Mouse (Mus musculus) CH12.LX (cell line): ENCODE results near the gene Gtf3c5. TPM values are rescaled to one million over a fixed set of nuclear protein-coding genes. Genes with fewer than 3 reads are reported as not detected.

Source experiments
- DNase-seq: peaks from one replicate; pipeline ENCODE4 v3.0.0-alpha.2; 2013; ENCODE audit errors: extremely low read depth
- H3K27ac ChIP-seq: 2 replicates; pipeline ENCODE4 v1.5.1; 2012; ENCODE audit warnings: low read depth, mild to moderate bottlenecking, control low read depth, moderate library complexity; ENCODE audit not compliant: insufficient read depth
- H3K27me3 ChIP-seq: replicated peaks from 2 replicates; pipeline ENCODE3; 2012; ENCODE audit warnings: inconsistent platforms
- H3K36me3 ChIP-seq, 2 experiments: replicated peaks in 1 of 2; 2 replicates each; pipeline versions ENCODE3 to v1.6.1; 2012; ENCODE audit warnings: inconsistent platforms in 1 of 2, low read length in 1 of 2, mild to moderate bottlenecking in 1 of 2, mixed read lengths in 1 of 2, moderate library complexity in 1 of 2; ENCODE audit not compliant: control insufficient read depth in 1 of 2, insufficient read depth in 1 of 2
- H3K4me1 ChIP-seq, 2 experiments: 2 replicates each; pipeline ENCODE4 v1.6.1; 2012; ENCODE audit warnings: inconsistent platforms in 1 of 2, moderate library complexity in 1 of 2; ENCODE audit not compliant: insufficient read depth in 2 of 2, control insufficient read depth in 1 of 2
- H3K4me2 ChIP-seq: 2 replicates; pipeline ENCODE4 v1.6.1; 2012; ENCODE audit warnings: low read depth, mild to moderate bottlenecking, control low read depth; ENCODE audit not compliant: poor library complexity, insufficient read depth, severe bottlenecking
- H3K4me3 ChIP-seq, 3 experiments: fragments of 150-350 bp in 1 of 3; sonication (generic) in 1 of 3; replicated peaks in 1 of 3; 2 replicates each; pipeline versions ENCODE3 to v1.5.1; 2011 to 2012; ENCODE audit warnings: low read depth in 2 of 3, low read length in 2 of 3, mild to moderate bottlenecking in 2 of 3, moderate library complexity in 2 of 3, control low read depth in 1 of 3, improper control_type of control experiment in 1 of 3, inconsistent platforms in 1 of 3, mixed read lengths in 1 of 3; ENCODE audit not compliant: poor library complexity in 1 of 3
- H3K79me2 ChIP-seq: replicated peaks from 2 replicates; pipeline ENCODE4 v1.6.1; 2012; ENCODE audit warnings: mild to moderate bottlenecking, moderate library complexity; ENCODE audit not compliant: control insufficient read depth, poor library complexity, insufficient read depth, severe bottlenecking; ENCODE audit errors: extremely low read depth
- H3K9ac ChIP-seq: 2 replicates; pipeline ENCODE4 v1.6.1; 2012; ENCODE audit warnings: low read depth, mild to moderate bottlenecking, control low read depth, moderate library complexity; ENCODE audit not compliant: insufficient read depth
- H3K9me3 ChIP-seq: replicated peaks from 2 replicates; pipeline ENCODE3; 2012; ENCODE audit warnings: low read length, inconsistent platforms, mixed read lengths
- BHLHE40 ChIP-seq: IDR thresholded peaks from 2 replicates; pipeline ENCODE4 v1.6.1; 2011; ENCODE audit warnings: mild to moderate bottlenecking, low read depth, low read length, improper control_type of control experiment
- CTCF ChIP-seq, 2 experiments: IDR thresholded peaks in 1 of 2; conservative IDR thresholded peaks in 1 of 2; 2 replicates each; pipeline ENCODE4 v1.5.1; 2011 to 2012; ENCODE audit warnings: low read depth in 2 of 2, low read length in 2 of 2, improper control_type of control experiment in 1 of 2, inconsistent platforms in 1 of 2, mild to moderate bottlenecking in 1 of 2, moderate library complexity in 1 of 2
- E2F4 ChIP-seq: IDR thresholded peaks from 2 replicates; pipeline ENCODE4 v1.6.1; 2011; ENCODE audit warnings: low read depth, low read length, improper control_type of control experiment; ENCODE audit not compliant: insufficient replicate concordance
- ELF1 ChIP-seq: IDR thresholded peaks from 2 replicates; pipeline ENCODE4 v1.6.1; 2014; ENCODE audit warnings: low read depth, mild to moderate bottlenecking, inconsistent platforms, low read length, improper control_type of control experiment
- EP300 ChIP-seq: IDR thresholded peaks from 2 replicates; pipeline ENCODE4 v1.6.1; 2011; ENCODE audit warnings: low read length, improper control_type of control experiment
- ETS1 ChIP-seq: conservative IDR thresholded peaks from 2 replicates; pipeline ENCODE4 v1.6.1; 2012; ENCODE audit warnings: low read depth, mild to moderate bottlenecking, inconsistent platforms, low read length, improper control_type of control experiment, moderate library complexity
- GABPA ChIP-seq: IDR thresholded peaks from 2 replicates; pipeline ENCODE4 v1.6.1; 2012; ENCODE audit warnings: low read depth, low read length, improper control_type of control experiment, inconsistent platforms; ENCODE audit not compliant: insufficient replicate concordance
- HCFC1 ChIP-seq: IDR thresholded peaks from 2 replicates; pipeline ENCODE4 v1.6.1; 2012; ENCODE audit warnings: low read depth, mild to moderate bottlenecking, inconsistent platforms, low read length, improper control_type of control experiment
- JUND ChIP-seq: conservative IDR thresholded peaks from 2 replicates; pipeline ENCODE4 v1.6.1; 2011; ENCODE audit warnings: low read depth, low read length, improper control_type of control experiment
- KAT2A ChIP-seq: IDR thresholded peaks from 2 replicates; pipeline ENCODE4 v1.6.1; 2012; ENCODE audit warnings: low read length, improper control_type of control experiment, inconsistent platforms; ENCODE audit not compliant: insufficient replicate concordance
- MAFK ChIP-seq: IDR thresholded peaks from 2 replicates; pipeline ENCODE4 v1.6.1; 2011; ENCODE audit warnings: low read length, improper control_type of control experiment; ENCODE audit not compliant: insufficient replicate concordance
- MEF2A ChIP-seq: IDR thresholded peaks from 2 replicates; pipeline ENCODE4 v1.6.1; 2014; ENCODE audit warnings: low read depth, mild to moderate bottlenecking, inconsistent platforms, low read length, improper control_type of control experiment, borderline replicate concordance
- MXI1 ChIP-seq: IDR thresholded peaks from 2 replicates; pipeline ENCODE4 v1.6.1; 2011; ENCODE audit warnings: mild to moderate bottlenecking, low read depth, low read length, improper control_type of control experiment
- MYC ChIP-seq: IDR thresholded peaks from 2 replicates; pipeline ENCODE4 v1.6.1; 2011; ENCODE audit warnings: low read depth, mild to moderate bottlenecking, improper control_type of control experiment, low read length
- NELFE ChIP-seq: IDR thresholded peaks from 2 replicates; pipeline ENCODE4 v1.6.1; 2011; ENCODE audit warnings: low read depth, low read length, improper control_type of control experiment
- NRF1 ChIP-seq: IDR thresholded peaks from 2 replicates; pipeline ENCODE4 v1.6.1; 2014; ENCODE audit warnings: low read depth, mild to moderate bottlenecking, inconsistent platforms, low read length, improper control_type of control experiment, moderate library complexity
- PAX5 ChIP-seq: IDR thresholded peaks from 2 replicates; pipeline ENCODE4 v1.6.1; 2012; ENCODE audit warnings: low read length, inconsistent platforms, mixed read lengths
- POLR2A ChIP-seq: IDR thresholded peaks from 2 replicates; pipeline ENCODE4 v1.6.1; 2011; ENCODE audit warnings: low read depth, mild to moderate bottlenecking, improper control_type of control experiment, low read length
- POLR2AphosphoS2 ChIP-seq: IDR thresholded peaks from 2 replicates; pipeline ENCODE4 v1.6.1; 2011; ENCODE audit warnings: low read depth, low read length, improper control_type of control experiment
- RAD21 ChIP-seq: IDR thresholded peaks from 2 replicates; pipeline ENCODE4 v1.6.1; 2011; ENCODE audit warnings: low read depth, mild to moderate bottlenecking, low read length, improper control_type of control experiment, moderate library complexity
- RCOR1 ChIP-seq: conservative IDR thresholded peaks from 2 replicates; pipeline ENCODE4 v1.6.1; 2012; ENCODE audit warnings: low read depth, mild to moderate bottlenecking, inconsistent platforms, low read length, improper control_type of control experiment
- SIN3A ChIP-seq: IDR thresholded peaks from 2 replicates; pipeline ENCODE4 v1.6.1; 2012; ENCODE audit warnings: low read length, improper control_type of control experiment, inconsistent platforms
- SMC3 ChIP-seq: IDR thresholded peaks from 2 replicates; pipeline ENCODE4 v1.6.1; 2011; ENCODE audit warnings: low read depth, low read length, improper control_type of control experiment
- TCF12 ChIP-seq: IDR thresholded peaks from 2 replicates; pipeline ENCODE4 v1.6.1; 2014; ENCODE audit warnings: low read depth, mild to moderate bottlenecking, inconsistent platforms, low read length, improper control_type of control experiment
- ZKSCAN1 ChIP-seq: IDR thresholded peaks from 2 replicates; pipeline ENCODE4 v1.6.1; 2012; ENCODE audit warnings: low read depth, inconsistent platforms, low read length, improper control_type of control experiment, borderline replicate concordance
- dilution Hi-C: fragments of 300-500 bp; cut with MboI; formaldehyde crosslinking; loops from 2 replicates; pipeline ENCODE4 v1.14.3; 2020; ENCODE audit warnings: low sequenced_read_pairs; ENCODE audit not compliant: extremely low pct_unique_long_range_greater_than_20kb, extremely low pct_ligation_motif_present
- in situ Hi-C: fragments of 300-500 bp; cut with MboI; formaldehyde crosslinking; loops from 3 replicates; pipeline ENCODE4 v1.14.3; 2019; ENCODE audit warnings: low sequenced_read_pairs, low pct_ligation_motif_present, low pct_unique_long_range_greater_than_20kb, mixed read lengths
- polyA plus RNA-seq: library from polyadenylated mRNA; unstranded; fragments of >175 nt; gene quantifications from 2 replicates; pipeline ENCODE4 v1.2.1, GENCODE M21; 2012; ENCODE audit warnings: low read depth; ENCODE audit not compliant: insufficient read length
- total RNA-seq, 2 experiments: library from RNA; depleted of rRNA; stranded (reverse); fragments of 300-350 nt in 1 of 2; fragments of >200 nt in 1 of 2; gene quantifications; 2 replicates each; pipeline ENCODE4 v1.2.3; 2012 to 2014

Gtf3c5 gene
- total and polyA plus RNA-seq, 3 experiments: 8.6 to 27.4 (median 12.5) TPM

DNA sequence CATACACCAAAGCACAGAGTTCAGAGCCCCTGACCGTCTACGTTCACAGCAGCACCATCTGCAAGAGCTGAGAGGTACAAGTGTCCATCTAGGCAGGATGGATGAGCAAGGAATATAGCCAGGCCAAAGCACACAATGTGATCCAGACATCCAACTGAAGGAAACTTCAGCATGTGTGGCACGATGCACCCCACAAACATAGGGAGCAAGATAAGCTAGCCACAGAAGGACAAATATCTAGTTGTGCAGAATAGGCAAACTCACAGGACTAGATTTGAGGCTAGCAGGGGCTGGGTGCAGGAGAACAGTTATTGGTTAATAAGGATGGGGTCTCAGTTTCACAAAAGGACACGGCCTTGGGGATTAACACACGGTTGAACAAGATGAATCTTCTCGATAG is 35.8 kb upstream of the Gtf3c5 start:
- Histone ChIP-seq H3K9me3 (no peaks in the 10 kb centered on the region), H3K4me2 (no peak overlapping the region), H3K79me2 (no peaks in the 10 kb centered on the region), H3K4me1 (peaks cover 8 to 37% of the 10 kb centered on the region in 2 experiments; a peak in 2 of 4 replicates), H3K36me3 (no peaks in the 10 kb centered on the region), H3K9ac (no peak overlapping the region), H3K4me3 (no peak overlapping the region), H3K27me3 (peaks cover 43% of the 10 kb centered on the region), H3K27ac (no peak overlapping the region)
- dilution Hi-C loops: no loop called here
- TF ChIP-seq NRF1 (no peak), ELF1 (no peak), MYC (no peak), POLR2A (no peak), TCF12 (no peak), ZKSCAN1 (no peak), GABPA (no peak), PAX5 (no peak), RAD21 (no peak), SMC3 (no peak), CTCF (conservative IDR thresholded peaks at IDR 0.05 in 1 of 2, IDR thresholded peaks at IDR 0.05 in 1 of 2; ENCODE audit: low read depth in 2 of 2, low read length in 2 of 2) (no peak), POLR2AphosphoS2 (no peak), RCOR1 (no peak)
- in situ Hi-C loops: no loop called here
- DNase-seq: no peak

DNA sequence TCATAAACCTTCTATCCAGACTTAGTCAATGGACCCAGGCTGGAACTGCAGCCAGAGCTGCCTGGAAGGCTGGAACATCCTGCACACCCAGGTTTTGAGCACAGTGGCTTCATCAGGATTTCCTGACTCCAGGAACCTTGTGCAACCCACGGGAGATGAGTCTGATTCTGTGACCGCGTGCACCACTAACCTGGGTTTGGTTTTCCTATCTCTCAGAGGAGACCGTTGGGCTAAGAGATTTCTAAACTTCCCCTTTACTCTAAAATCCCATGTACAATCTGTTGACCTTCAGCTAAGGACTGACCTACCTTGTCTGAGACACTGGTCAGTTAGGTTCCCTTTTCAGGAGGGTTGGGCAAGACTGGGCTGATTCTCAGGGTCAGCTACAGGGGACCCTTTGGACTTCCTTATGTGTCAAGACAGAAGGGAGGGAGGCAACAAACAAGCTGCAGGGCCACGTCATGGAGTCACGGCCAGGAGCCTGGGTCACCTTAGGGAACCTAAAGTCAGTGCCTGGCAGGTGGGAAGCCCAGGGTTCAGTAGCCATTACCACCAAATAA is 35.3 kb upstream of the Gtf3c5 start:
- in situ Hi-C loops (no loop called here), dilution Hi-C loops (no loop called here)
- Histone ChIP-seq H3K9ac (no peak overlapping the region), H3K36me3 (no peaks in the 10 kb centered on the region), H3K79me2 (no peaks in the 10 kb centered on the region), H3K27me3 (peaks cover 44% of the 10 kb centered on the region), H3K4me2 (no peak overlapping the region), H3K27ac (no peak overlapping the region)
- no peak for DNase-seq
- TF ChIP-seq HCFC1 (no peak), MAFK (no peak), JUND (no peak), MEF2A (no peak), MYC (no peak), E2F4 (no peak), EP300 (no peak), TCF12 (no peak), MXI1 (no peak), BHLHE40 (no peak), SIN3A (no peak), KAT2A (no peak), ETS1 (no peak), SMC3 (no peak), RCOR1 (no peak), GABPA (no peak), CTCF (conservative IDR thresholded peaks at IDR 0.05 in 1 of 2, IDR thresholded peaks at IDR 0.05 in 1 of 2; ENCODE audit: low read depth in 2 of 2, low read length in 2 of 2) (no peak), NELFE (no peak)
- TF ChIP-seq, all 38 proteins: peak for 0
- H3K4me1 ChIP-seq: peaks cover 8 to 37% of the 10 kb centered on the region in 2 experiments; a peak in 2 of 4 replicates
- no peaks in the 10 kb centered on the region for H3K9me3 ChIP-seq
- H3K4me3 ChIP-seq: no peak overlapping the region
